Mouse (Mus musculus) ES-E14 (cell line): ENCODE data around the gene Ttll3. TPM values are rescaled to one million over a fixed set of nuclear protein-coding genes. Genes with fewer than 3 reads are reported as not detected.

Experiments
- DNase-seq: peaks from one replicate; pipeline ENCODE4 v3.0.0-alpha.2; 2013; ENCODE audit warnings: low read depth, low spot score
- H3K27ac ChIP-seq: 2 replicates; pipeline ENCODE4 v1.5.1; 2012; ENCODE audit warnings: low read depth, mild to moderate bottlenecking, low read length, moderate library complexity, mixed read lengths; ENCODE audit not compliant: poor library complexity, insufficient read depth, severe bottlenecking
- H3K36me3 ChIP-seq: 2 replicates; pipeline ENCODE4 v1.6.1; 2012; ENCODE audit warnings: mild to moderate bottlenecking, low read length, moderate library complexity, mixed read lengths; ENCODE audit not compliant: control insufficient read depth, poor library complexity, insufficient read depth, severe bottlenecking
- H3K4me1 ChIP-seq, 2 experiments: fragments of 150-350 bp in 1 of 2; sonication (generic) in 1 of 2; 2 replicates each; pipeline ENCODE4 v1.6.1; 2012; ENCODE audit warnings: low read length in 2 of 2, mild to moderate bottlenecking in 1 of 2, mixed read lengths in 1 of 2; ENCODE audit not compliant: control insufficient read depth in 2 of 2, insufficient read depth in 2 of 2, poor library complexity in 1 of 2
- H3K4me3 ChIP-seq, 2 experiments: fragments of 150-350 bp in 1 of 2; sonication (generic) in 1 of 2; 2 replicates each; pipeline ENCODE4 v1.5.1; 2012; ENCODE audit warnings: low read length in 2 of 2, low read depth in 1 of 2, mild to moderate bottlenecking in 1 of 2, mixed read lengths in 1 of 2; ENCODE audit not compliant: insufficient read depth in 1 of 2, poor library complexity in 1 of 2, severe bottlenecking in 1 of 2
- H3K9ac ChIP-seq: 2 replicates; pipeline ENCODE4 v1.6.1; 2012; ENCODE audit warnings: low read depth, mild to moderate bottlenecking, low read length, mixed read lengths; ENCODE audit not compliant: poor library complexity, insufficient read depth, severe bottlenecking
- H3K9me3 ChIP-seq: fragments of 150-350 bp; sonication (generic); 2 replicates; pipeline ENCODE4 v1.6.1; 2012; ENCODE audit warnings: low read depth, mild to moderate bottlenecking, low read length; ENCODE audit not compliant: control insufficient read depth, insufficient read depth
- CHD2 ChIP-seq: IDR thresholded peaks from 2 replicates; pipeline ENCODE4 v1.6.1; 2014; ENCODE audit warnings: mild to moderate bottlenecking, low read depth, low read length, inconsistent platforms
- HCFC1 ChIP-seq: IDR thresholded peaks from 2 replicates; pipeline ENCODE4 v1.6.1; 2012; ENCODE audit warnings: low read length, inconsistent platforms, borderline replicate concordance; ENCODE audit not compliant: insufficient read depth
- MAFK ChIP-seq: IDR thresholded peaks from 2 replicates; pipeline ENCODE4 v1.6.1; 2014; ENCODE audit warnings: mild to moderate bottlenecking, low read depth, low read length, inconsistent platforms; ENCODE audit not compliant: insufficient read depth
- ZC3H11A ChIP-seq: IDR thresholded peaks from 2 replicates; pipeline ENCODE4 v1.6.1; 2012; ENCODE audit warnings: low read depth, mild to moderate bottlenecking, inconsistent platforms, low read length, borderline replicate concordance
- ZNF384 ChIP-seq: IDR thresholded peaks from 2 replicates; pipeline ENCODE4 v1.6.1; 2012; ENCODE audit warnings: low read depth, low read length, inconsistent platforms
- in situ Hi-C, 2 experiments: fragments of 600-800 bp; cut with MboI; formaldehyde crosslinking; loops; one replicate each; pipeline ENCODE4 v1.15.1; 2025; ENCODE audit warnings: low sequenced_read_pairs in 2 of 2, inconsistent platforms in 1 of 2; ENCODE audit not compliant: unreplicated experiment in 2 of 2
- total RNA-seq: library from RNA; depleted of rRNA; stranded (reverse); fragments of 300-350 nt; gene quantifications from 2 replicates; pipeline ENCODE4 v1.2.3, GENCODE M21; 2012

Gene Ttll3
- total RNA-seq, 1 experiment = 5.3 TPM

DNA sequence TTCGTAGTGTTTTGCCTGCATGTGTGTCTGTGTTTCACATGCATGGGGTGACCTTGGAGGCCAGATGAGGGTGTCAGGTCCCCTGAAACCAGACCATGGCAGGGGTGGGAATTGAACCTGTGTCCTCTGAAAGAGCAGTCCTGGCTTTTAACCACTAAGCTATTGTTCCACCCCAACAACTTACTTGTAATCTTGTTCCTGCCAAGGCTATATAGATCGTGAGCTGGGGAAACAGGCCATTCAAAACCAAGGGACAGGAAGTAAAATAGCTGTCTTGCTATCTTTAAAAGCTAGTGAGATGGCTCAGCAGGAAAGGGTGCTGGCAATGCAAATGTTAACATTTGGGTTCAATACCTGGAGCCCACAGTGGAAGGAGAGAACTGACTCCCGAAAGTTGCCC is 40.9 kb downstream of the Ttll3 start:
- 0 out of 4 replicates have a peak, but pooled peaks cover 0 to 2% of the 10 kb centered on the region in 2 experiments for H3K4me1 ChIP-seq
- no peaks in the 10 kb centered on the region for H3K36me3 ChIP-seq
- in situ Hi-C loops = no loop called here
- H3K27ac ChIP-seq = no peak overlapping the region
- no peak overlapping the region for H3K9ac ChIP-seq
- TF ChIP-seq MAFK (no peak), HCFC1 (no peak), ZNF384 (no peak), ZC3H11A (no peak), CHD2 (no peak)
- no peaks in the 10 kb centered on the region for H3K9me3 ChIP-seq
- H3K4me3 ChIP-seq = no peak overlapping the region
- DNase-seq = no peak

DNA sequence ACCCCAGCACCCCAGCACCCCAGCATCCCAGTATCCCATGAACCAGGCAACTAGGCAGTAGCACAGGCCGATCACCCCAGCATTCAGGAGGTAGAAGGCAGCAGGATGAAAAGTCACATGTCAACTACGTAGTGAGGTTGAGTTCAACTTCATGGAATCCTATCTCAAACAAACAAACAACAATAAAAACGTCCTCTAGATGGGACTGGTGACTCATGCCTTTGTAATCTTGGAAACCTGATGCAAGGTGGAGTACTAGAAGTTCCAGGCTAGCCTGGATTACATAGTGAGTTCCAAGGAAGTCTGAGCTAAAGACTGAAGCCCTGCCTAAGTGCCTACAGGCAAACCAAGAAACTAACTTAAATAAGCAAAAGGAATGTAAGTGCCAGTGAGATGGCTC is 41.8 kb downstream of the Ttll3 start:
- H3K9ac ChIP-seq = no peak overlapping the region
- in situ Hi-C loops = no loop called here
- no peaks in the 10 kb centered on the region for H3K9me3 ChIP-seq
- H3K36me3 ChIP-seq = no peaks in the 10 kb centered on the region
- TF ChIP-seq CHD2 = no peak
- TF ChIP-seq ZC3H11A = no peak
- TF ChIP-seq ZNF384 = no peak
- no peak for TF ChIP-seq MAFK
- no peak for TF ChIP-seq HCFC1
- no peak overlapping the region for H3K27ac ChIP-seq
- 0 out of 4 replicates have a peak, but pooled peaks cover 0 to 2% of the 10 kb centered on the region in 2 experiments for H3K4me1 ChIP-seq
- DNase-seq = no peak
- no peak overlapping the region for H3K4me3 ChIP-seq

DNA sequence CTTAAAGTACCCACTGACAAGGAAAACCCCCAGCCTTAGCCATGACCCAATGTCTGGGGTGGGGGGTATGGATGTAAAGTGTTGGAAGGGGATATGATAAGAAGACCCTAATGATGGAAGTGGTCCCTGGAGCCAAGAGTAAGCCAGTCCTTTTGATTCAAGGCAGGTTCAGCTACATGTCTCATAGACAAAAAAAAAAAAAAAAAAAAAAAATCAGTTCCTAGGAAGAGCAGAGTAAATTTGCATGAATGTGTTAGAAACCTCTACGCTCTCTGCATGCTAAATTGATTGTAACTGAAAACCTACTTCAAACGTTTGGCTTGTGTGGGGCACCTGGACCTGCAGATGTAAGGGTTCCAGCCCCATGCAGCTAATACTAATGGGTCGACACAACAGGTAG is 42.7 kb downstream of the Ttll3 start:
- no peak overlapping the region for H3K27ac ChIP-seq
- no peak for TF ChIP-seq MAFK
- TF ChIP-seq ZC3H11A = no peak
- TF ChIP-seq CHD2 = no peak
- TF ChIP-seq ZNF384 = no peak
- TF ChIP-seq HCFC1 = no peak
- no peak overlapping the region for H3K9ac ChIP-seq
- 0 out of 4 replicates have a peak, but pooled peaks cover 0 to 2% of the 10 kb centered on the region in 2 experiments for H3K4me1 ChIP-seq
- in situ Hi-C loops = no loop called here
- no peaks in the 10 kb centered on the region for H3K9me3 ChIP-seq
- H3K36me3 ChIP-seq = no peaks in the 10 kb centered on the region
- DNase-seq = no peak
- H3K4me3 ChIP-seq = no peak overlapping the region

DNA sequence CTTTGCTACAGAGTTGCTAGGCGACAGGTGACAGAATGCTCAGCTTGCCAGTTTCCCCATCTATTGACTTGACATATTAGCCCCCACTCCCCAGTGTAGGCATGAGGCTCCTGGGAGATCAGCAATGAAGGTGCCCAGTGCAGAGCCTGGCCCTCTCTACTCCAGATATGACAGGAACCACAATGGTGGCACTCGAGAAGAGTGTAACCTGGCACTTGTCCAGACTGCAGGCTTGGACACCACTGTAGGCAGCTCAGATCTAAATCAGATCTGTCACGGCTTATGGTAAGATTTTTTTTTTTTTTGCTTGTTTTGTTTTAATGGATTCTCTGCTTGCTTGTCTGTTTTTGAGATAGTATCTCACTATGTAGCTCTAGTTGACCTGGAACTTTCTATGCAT is 44.6 kb downstream of the Ttll3 start:
- in situ Hi-C loops = no loop called here
- Histone ChIP-seq H3K36me3 (no peaks in the 10 kb centered on the region), H3K27ac (no peak overlapping the region), H3K9ac (no peak overlapping the region), H3K9me3 (no peaks in the 10 kb centered on the region), H3K4me3 (no peak overlapping the region), H3K4me1 (no peaks in the 10 kb centered on the region)
- no peak for TF ChIP-seq HCFC1
- TF ChIP-seq MAFK = no peak
- no peak for TF ChIP-seq ZC3H11A
- no peak for TF ChIP-seq ZNF384
- no peak for TF ChIP-seq CHD2
- DNase-seq = no peak

DNA sequence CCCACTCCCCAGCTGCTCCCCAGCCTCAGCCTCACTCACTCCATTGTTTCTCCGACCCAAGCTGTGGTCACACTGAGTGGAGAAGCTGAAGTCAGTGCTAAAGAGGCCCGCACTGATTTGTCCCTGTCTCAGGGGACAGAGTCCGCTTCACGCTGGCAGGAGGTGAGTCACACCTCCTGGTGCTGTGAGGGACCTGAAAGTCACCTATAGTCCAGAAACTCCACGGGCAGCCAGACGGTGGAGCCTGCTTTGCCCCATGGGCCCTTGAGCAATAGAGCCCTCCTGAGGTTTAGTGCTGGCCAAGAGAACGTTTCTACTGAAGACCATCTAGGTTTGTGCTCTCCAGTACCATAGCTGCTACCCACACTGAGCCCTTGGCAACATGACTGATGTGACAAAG is 45.6 kb downstream of the Ttll3 start:
- TF ChIP-seq CHD2 (no peak), ZNF384 (no peak), ZC3H11A (no peak)
- no peaks in the 10 kb centered on the region for H3K9me3 ChIP-seq
- H3K9ac ChIP-seq = no peak overlapping the region
- H3K27ac ChIP-seq = no peak overlapping the region
- H3K36me3 ChIP-seq = no peaks in the 10 kb centered on the region
- no peak overlapping the region for H3K4me3 ChIP-seq
- H3K4me1 ChIP-seq = no peaks in the 10 kb centered on the region
- in situ Hi-C loops = no loop called here
- no peak for DNase-seq
